Mouse (Mus musculus) spleen, postnatal 14 days (tissue): ENCODE measurements around the gene Lpcat2b.
"Not testable (repeated sequence)": the region's sequence is repeated elsewhere in the genome, so short reads cannot be mapped to it uniquely, and the experiment has no call there.

ENCODE experiments used
- DNase-seq, 2 experiments: peaks; one replicate each; pipeline ENCODE4 v3.0.0; 2021 to 2022; ENCODE audit warnings: low spot score in 2 of 2

The Lpcat2b gene

DNA sequence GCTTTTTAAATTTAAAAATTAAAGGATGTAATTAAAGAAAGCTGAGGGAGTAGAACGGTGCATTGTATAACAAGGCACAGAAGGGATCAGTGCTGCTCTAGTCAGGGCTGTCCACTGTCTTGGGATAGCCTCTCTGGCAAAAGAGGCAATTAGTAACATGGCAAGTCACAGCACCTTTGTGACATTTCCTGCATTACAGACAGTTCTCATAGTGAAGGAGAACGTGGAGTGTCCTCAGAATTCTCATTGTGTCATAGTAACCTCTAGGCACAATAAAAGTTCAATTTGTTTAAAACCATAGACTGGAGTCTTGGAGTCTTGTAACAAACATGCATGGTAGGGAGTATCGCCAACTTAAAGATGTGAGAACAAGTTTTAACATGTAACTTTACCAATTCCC, at the start of gene Lpcat2b:
Gene Lpcat2b, plus strand, starts transcription at position 301 of the 400 bp plus-strand sequence.
- DNase-seq: no peak

DNA sequence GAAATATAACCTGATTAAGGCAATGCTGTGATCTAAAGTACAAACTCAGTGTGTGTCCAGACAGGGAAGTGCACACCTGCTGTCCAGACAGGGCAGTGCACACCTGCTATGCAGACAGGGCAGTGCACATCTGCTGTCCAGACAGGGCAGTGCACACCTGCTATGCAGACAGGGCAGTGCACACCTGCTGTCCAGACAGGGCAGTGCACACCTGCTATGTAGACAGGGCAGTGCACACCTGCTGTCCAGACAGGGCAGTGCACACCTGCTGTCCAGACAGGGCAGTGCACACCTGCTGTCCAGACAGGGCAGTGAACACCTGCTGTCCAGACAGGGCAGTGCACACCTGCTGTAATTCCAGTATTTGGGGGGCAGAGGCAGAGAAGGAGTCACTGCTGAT, 44.9 kb upstream of the Lpcat2b start:
- not testable (repeated sequence) for DNase-seq

DNA sequence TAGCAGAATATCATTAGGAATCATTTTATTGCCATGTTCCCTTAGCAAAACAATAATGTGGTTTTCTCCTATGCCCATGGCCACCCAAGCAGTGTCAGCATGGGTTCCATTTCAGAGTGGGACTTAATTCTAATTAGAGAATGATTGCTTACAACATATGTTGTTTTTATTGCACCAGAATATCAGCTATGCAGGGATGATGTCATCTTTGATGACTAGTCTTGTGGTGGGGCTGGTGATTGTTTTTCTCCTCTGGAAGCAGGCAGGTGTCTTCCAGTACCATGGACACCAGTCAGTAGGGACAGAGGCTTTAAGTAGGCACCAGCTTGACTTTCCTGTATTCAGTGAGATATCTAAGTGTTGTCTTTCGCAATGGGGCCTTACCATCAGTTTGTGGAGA, 43.6 kb upstream of the Lpcat2b start:
- no peak for DNase-seq

DNA sequence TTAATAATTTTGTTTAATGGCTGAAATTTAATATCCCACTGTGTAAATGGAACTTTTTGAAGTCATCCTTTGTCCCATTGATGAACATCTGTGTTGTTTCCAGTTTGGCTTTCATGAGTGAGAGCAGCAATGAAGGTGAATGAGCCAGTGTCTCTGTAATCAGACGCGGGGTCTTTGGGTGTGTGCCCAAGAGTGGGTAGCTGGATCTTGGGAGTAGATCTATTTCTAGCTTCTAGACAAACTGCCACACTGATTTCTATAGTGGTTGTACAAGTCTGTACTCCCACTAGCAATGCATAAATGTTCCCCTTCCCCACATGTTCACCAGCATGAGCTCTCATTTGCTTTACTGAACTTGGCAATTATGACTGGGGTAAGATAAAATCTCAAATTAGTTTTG, 42.0 kb upstream of the Lpcat2b start:
- DNase-seq: no peak

DNA sequence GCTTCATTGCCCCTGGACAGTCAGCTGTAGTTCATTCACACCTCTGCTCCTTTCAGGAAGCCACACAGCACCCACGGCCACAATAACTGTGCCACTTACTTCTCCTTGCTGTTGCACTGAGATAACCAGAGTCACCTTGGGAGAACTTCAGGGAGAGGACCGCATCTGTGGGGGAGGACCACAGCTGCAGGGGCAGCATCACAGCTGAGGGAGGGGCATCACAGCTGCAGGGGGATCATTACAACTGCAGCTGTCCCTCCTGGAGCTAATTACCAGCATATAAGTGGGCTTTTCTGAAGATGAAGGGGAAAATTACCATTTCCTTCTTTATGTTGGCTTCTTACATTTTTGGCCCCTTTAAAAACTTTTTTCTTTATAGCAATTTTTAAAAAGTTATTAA, 36.9 kb upstream of the Lpcat2b start:
- no peak for DNase-seq

DNA sequence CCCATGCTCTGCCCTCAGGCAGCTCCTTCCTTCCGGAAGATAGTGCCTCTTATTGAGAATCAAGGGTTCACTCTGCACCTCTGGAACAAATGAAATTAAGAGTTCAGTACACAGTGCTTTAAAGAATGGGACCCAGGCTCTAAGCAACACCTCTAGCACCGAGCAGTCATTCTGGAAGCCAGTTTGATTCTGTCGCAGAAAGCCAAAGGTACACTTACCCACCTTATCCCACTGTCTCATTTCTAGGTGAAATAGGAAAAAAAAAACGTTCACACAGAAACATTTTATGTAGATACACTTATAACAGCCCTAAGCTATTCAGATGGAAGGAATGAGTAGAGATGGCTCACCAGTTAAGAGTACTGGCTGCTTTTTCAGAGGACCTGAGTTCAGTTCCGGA, 28.9 kb upstream of the Lpcat2b start, which contains the start of gene Ephx4:
Gene Ephx4, plus strand, starts transcription at position 301 of the 400 bp plus-strand sequence.
- DNase-seq: no peak

DNA sequence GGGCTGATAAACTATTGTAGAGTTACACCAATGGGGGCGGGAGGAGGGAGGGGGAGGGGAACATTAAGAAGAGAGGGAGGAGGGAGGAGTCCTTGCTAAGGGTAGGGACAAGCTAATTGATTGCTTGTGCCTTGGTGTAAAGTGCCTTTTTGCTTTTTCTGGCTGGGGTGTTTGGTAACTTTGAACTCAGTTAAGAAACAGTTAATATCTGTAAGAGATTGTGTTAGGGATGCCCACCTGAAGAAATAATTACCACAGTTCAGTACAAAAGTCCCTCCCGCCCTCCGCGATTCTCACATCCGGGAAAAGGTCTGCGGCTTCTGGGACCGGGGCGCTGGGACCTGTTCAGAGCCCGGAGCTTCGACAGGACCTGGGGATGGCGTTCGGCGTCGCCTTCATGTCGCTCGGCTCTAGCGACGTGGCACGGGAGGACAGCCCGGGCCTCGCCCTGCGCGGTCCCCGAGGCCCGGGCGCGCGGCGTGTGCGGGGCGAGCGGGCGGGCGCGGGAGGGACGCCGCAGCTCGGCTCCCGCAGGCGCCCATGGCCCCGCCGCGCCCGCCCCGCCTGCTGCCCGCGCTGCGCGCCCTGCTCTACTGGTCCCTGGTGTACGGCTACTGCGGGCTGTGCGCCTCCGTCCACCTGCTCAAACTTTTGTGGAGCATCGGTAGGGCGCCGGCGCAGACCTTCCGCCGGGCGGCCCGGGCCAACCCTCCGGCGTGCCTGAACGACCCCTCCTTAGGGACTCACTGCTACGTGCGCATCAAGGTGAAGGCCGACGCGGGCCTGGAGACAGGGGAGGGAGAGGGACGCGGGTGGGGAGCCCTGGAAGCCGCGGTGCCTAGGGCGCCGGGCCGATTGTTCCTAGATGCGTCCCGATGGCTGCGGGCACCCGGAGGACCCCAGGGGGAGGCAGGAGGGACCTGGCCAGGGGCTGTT, 28.1 kb upstream of the Lpcat2b start:
- DNase-seq: no peak

DNA sequence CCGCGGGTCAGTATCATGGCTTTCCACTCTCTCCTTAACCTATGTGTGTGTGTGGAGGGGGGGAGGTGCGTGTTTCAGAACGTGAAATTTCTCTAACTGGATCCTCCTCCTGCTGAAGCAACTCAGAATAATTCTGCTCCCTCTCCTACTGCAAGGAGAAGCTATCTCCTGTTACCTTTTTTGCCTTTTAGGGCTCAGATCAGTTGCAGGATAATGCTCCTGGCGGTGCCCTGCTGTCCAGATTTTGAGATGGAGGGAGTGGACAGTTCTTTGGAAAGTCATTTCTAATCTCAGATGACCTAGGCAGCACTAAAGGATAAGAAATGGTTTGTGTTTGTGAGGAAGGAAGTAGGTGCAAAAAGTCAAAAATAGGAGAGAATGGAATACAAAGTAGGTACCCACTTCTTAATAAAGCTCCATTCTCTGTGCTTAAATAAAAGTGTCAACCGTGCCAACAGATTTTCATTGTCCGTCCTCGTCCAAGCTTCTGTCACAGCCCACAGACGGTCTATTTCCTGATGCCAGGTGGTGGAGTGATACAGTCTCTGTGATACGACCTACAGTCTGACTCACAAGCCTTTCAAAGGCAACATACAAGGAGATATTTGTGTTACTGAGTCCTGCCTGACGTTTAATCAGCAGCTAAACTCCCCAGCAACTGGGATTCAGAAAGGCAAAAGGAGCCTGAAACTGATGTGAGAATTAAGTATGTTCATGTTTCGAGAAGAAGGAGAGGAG, 27.2 kb upstream of the Lpcat2b start:
- DNase-seq: no peak

DNA sequence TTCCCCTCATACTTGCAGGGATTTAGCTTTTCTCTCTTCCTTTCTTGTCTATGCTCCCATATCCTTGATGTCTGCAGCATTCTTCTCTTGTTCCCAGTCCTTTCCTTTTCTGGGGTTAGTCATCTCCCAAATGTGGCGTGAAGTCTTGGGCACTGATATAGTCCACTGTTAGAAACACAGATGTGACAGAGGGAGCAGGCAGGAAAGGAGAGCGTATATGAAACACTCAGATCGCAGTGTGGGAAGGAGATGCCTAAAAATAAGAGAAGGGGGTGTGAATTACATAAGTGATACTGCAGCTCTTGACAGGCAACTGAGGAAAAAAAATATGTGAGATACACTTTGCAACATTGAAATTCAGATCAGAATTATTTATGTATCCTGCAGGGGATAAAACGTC, 26.0 kb upstream of the Lpcat2b start:
- no peak for DNase-seq

DNA sequence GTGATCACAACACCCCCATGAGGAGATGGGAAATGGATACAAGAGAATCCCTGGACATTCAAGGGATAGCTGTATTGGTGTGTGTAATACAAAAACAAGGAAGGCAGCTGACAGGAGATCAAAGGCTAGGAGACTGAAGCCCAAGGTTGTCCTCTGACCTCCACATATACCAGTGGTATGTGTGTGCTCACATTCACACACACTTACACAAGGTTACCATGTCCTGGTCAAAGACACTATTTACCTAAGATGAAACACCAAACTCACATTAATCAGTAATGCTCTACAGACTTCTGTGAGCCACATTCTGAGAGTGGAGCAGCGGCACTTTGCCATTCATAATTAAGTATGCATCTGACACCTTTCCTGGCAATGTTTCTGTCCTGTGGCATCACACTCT, 21.0 kb upstream of the Lpcat2b start:
- DNase-seq: no peak

DNA sequence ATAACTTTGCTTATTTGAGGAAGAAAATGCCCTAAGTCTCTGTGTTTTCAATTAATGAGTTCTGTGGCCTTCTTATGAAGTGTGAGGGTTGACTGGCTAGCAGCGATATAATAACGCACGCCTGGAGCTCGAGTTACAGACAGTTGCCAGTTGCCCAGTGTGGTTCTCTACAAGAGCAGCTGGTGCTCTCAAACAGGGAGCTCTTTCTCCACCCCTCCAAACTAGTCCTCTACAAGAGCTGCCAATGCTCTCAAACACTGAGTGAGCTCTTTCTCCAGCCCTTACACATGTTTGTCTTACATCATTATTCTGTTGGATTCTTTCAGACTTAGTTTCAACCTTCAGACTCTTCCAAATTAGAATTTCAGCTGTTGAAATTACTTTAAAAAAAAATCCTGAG, 20.0 kb upstream of the Lpcat2b start:
- DNase-seq: no peak

DNA sequence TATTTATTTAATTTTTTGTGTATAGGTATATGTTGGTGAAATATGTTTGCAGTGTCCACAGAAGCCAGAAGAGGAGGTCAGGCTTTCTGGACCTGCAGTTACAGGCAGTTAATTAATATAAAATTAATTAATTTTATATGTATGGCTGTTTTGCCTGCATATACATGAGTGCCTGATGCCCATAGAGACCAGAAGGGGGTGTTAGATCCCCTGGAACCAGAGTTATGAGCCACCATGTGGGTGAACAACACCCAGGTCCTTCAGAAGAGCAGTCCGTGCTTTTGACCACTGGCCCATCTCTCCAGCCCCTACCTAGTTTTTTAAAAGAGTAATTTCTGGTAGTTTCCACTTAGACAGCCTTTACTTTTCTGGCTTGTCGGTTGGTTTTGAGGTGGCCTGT, 19.1 kb upstream of the Lpcat2b start:
- DNase-seq: no peak

DNA sequence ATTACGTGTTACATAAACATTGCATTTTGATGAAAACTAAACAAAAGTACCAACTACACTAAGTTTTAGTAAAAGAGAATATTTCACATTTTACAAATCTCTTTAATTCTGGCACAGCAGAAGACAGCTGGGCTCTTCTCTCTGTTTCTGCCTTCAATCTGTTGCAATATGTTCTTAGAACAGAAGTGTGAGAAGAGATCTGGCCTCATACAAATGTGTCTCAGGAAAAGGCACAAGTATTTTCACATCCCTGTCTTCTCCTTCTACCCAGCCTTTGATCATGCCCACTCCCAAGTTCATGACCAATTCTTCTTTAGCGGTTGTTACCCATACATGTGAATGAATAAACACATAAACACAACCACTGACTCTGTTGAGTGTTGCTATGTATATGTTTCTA, 16.3 kb upstream of the Lpcat2b start:
- no peak for DNase-seq

DNA sequence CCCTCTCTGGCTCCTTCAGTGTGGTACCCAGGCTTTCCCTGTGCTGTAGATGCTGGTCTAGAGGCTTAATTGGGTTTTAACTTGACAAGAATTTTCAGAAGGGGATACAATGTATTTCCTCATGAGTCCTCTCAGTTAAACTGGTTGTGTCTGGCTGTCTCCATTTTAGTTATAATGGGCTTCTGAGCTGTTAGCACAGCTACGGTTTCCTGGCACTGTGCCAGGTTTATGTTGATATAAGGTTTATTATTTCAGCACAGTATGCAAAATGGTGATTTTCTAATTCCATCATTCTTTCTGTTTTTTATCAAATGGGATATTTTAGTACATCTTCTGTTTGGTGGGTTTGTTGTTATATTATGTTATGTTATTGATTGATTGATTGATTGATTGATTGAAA, 9.7 kb upstream of the Lpcat2b start:
- DNase-seq: no peak

DNA sequence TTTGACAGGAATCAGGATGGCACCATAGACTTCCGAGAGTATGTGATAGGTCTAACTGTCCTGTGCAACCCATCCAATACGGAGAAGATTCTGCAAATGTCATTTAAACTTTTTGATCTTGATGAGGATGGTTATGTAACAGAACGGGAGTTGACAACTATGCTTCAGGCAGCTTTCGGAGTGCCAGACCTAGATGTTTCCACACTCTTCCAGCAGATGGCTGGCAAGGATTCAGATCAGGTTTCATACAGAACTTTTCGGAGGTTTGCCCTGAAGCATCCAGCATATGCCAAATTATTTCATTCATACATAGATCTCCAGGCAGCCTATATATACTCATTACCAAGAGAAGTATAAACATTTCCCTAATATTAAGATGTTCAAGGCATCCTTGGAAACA, 2.7 kb downstream of the Lpcat2b start:
- DNase-seq: no peak

DNA sequence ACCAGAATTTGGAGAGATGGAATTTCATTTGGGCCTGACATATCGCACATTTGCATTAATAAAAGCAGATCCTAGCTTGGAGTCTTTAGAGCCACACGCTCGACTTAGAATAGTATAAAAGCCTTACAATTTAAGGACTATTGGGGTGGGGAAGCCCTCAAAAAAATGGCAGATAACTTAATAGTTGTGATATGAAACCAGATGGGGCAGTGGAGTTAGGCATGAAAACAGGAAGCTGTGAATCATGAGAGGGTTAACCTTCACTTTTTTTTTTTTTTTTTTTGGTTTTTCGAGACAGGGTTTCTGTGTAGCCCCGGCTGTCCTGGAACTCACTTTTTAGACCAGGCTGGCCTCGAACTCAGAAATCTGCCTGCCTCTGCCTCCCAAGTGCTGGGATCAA, 4.8 kb downstream of the Lpcat2b start:
- no peak for DNase-seq

DNA sequence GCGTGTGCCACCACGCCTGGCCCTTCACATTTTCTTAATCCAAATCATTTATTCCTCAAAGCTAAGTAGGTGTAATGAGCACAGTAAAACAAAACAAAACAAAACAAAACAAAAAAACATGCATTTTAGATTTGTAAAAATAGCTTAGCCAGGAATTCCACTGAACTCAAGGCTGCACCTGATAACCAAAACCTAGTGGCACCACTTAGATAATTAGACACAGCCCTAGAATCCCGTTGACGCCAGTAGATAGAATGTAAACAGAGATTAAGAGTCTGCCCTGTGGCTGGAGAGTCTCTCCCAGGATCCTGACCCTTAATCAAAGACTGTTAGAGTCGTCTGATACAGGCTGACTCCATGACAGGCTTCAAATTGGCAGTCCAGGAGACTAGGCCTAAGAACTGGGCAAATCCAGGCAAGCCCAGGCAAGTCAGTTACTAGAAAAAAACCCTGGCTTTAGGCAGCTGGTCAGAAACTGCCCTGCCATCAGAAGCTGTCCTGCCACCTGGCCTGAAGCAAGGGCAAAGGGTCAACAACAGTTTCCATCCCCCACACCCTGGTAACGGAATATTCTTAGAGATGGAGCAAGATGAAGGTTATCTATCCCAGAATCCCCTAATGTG, 5.3 kb downstream of the Lpcat2b start:
- DNase-seq: peak in 1 of 2 experiments; percentile 3

DNA sequence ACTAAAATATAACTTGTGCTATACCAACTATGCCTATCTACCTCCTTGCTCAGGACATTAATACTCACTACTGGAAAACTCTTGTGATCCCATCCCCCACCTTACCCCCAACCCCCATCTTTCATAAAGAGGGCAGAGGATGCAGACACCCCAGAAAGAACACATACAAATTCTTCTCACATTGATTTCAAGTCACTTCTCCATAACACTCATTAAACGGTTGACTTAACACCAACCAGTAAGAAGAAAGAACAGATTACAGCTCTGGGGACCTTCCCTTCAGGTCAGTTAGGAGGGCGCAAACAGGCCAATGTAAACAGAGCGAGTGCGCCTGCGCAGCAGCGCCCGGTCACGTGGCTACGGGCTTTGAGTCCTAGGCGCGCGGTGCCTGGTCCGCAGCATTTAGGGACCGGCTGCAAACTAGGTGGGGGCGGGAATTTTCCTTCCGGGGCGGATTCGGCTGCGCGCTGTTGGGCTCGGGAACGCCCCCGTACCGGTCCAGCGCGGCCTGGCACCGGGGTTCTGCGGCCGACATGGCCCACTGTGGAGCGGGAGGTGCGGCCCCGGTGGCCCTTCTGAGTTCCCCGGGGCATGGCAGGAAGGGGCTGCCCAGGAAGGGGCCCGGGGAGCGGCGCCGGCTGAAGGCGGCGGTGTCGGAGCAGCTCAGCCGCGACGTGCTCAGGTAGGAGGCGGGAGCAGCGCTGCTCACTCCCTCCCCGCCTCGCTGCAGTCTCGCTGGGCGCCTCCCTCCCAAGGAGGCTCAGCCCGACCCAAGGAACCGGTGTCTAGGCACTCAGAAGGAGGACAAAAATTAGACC, 6.3 kb downstream of the Lpcat2b start, which contains the start of gene Btbd8:
Gene Btbd8, plus strand, starts transcription at position 534 of the 818 bp plus-strand sequence.
- DNase-seq: peak; percentile 89 to 96

DNA sequence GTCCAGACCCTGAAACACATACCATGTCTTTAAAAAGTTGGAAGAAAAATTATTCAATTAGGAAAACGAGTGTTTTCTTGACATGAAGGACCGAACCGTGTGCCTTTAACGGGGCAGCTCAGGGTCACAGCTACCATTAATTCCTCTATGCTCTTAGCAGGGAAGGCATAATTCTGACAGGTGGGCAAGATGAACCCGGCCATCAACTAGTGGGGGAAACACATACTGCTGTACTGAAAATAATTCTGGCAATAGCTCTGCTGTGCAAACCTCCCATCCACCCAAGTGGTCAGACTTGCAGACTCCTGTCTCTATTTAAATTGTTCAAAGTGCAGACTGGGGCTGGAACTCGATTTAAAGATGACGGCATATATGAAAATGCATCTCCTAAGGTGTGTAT, 7.0 kb downstream of the Lpcat2b start:
- peak in 1 of 2 experiments; percentile 7 for DNase-seq

DNA sequence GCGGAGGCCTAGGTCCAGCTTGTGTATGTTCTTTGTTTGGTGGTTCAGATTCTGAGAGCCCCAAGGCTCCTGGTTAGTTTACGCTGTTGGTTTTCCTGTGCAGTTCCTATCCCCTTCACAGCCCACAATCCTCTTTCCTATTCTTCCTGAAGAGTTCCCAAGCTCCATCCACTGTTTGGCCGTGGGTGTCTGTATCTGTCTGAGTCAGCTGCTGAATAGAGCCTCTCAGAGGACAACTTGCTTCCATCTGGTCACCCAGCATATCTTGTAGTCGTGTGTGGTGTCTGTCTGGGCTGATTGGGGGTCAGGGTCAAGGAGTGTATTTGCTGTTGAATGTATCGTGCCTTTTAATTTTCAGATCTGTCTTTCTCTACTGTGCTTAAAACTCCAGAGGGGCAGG, 10.5 kb downstream of the Lpcat2b start:
- no peak for DNase-seq

DNA sequence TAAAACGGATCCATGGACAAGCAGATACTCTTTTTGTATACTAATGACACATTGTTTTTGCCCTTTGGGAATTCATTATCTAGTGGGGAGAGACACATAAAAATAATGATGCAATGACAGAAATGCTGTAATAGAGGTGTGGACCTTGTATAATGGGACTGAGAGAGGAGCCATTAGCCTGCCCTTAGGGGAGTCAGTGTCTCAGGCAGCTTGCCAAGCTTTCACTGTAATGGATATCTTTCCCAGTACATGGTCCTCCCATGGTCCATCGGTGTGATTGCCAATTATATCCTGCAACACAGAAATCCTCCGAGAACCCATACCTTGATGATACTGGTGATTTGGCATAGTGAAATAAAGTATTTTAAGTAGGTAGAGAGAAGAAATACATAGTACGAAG, 12.9 kb downstream of the Lpcat2b start:
- no peak for DNase-seq

DNA sequence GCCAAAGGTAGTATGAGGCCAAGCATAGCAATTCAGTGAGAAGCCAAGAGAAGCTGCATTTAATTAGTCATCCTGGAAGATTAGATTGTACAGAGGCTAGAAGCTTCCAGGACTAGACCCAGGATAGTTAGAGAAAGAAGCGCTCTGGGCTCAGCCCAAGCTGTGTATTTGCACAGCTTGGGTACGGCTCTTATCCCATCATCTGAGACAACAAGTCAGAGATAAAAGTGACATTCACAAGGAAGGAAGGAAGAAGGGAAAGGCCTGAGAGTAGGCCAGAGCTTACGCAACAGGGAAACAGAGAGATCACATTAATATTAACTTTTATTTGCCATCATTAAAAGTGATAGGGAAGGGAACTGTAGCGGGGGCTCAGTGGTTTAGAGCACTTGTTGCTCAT, 16.6 kb downstream of the Lpcat2b start:
- no peak for DNase-seq
